In genomic region chr5:96130683-96131082, GRCm38 (mm10) we compare ENCODE assay signal across 27 mouse cellular contexts.
"Had no signal": no experiment of that assay in that cellular context is flagged by ENCODE, and none has a peak within 500 bp of the region (broad histone marks: within the 10 kb centered on the region; RNA-seq: fewer than 3 reads in every experiment).

No protein-coding gene starts in this region.

- H3K4me2 ChIP-seq: embryonic facial prominence, embryonic 12.5 days; embryonic facial prominence, embryonic 13.5 days; embryonic facial prominence, embryonic 15.5 days; forebrain, embryonic 12.5 days; forebrain, embryonic 13.5 days; forebrain, embryonic 15.5 days had no signal

- H3K4me3 ChIP-seq: embryonic facial prominence, embryonic 10.5 days; embryonic facial prominence, embryonic 12.5 days; embryonic facial prominence, embryonic 13.5 days; embryonic facial prominence, embryonic 15.5 days; erythroblast, embryonic 14.5 days; forebrain, embryonic 10.5 days; forebrain, embryonic 12.5 days; forebrain, embryonic 13.5 days; forebrain, embryonic 15.5 days; gastrocnemius, adult 2 months; heart, adult 2 months had no signal

- DNase-seq: cerebellum, adult 8-10 months; cerebellum, adult 9-10 months; cerebellum, adult 9-11 months; cerebellum, postnatal 10 days; cerebellum, postnatal 14 days; cerebellum, postnatal 25 days; cerebellum, postnatal 36 days; embryo, embryonic 11 days; forebrain, postnatal 0 days; gastrocnemius, adult 2 months; gastrocnemius, postnatal 10 days; gastrocnemius, postnatal 14 days; gastrocnemius, postnatal 25 days; gastrocnemius, postnatal 36 days; heart, adult 18-20 months; heart, adult 2 months had no signal

- H3K36me3 ChIP-seq: forebrain, embryonic 12.5 days had no signal

- ATAC-seq: forebrain, embryonic 13.5 days; forebrain, embryonic 14.5 days; forebrain, embryonic 15.5 days; forebrain, embryonic 16.5 days; forebrain, postnatal 0 days had no signal

- H3K4me1 ChIP-seq: embryonic facial prominence, embryonic 10.5 days; embryonic facial prominence, embryonic 12.5 days; embryonic facial prominence, embryonic 13.5 days; forebrain, embryonic 10.5 days; forebrain, embryonic 12.5 days; forebrain, embryonic 13.5 days; forebrain, embryonic 15.5 days had no signal

- H3K9ac ChIP-seq: embryonic facial prominence, embryonic 12.5 days; embryonic facial prominence, embryonic 13.5 days; embryonic facial prominence, embryonic 15.5 days; forebrain, embryonic 12.5 days; forebrain, embryonic 13.5 days; forebrain, embryonic 15.5 days; forebrain, postnatal 0 days had no signal

- H3K27me3 ChIP-seq: embryonic facial prominence, embryonic 12.5 days; embryonic facial prominence, embryonic 13.5 days; embryonic facial prominence, embryonic 15.5 days; forebrain, embryonic 12.5 days; forebrain, embryonic 13.5 days; forebrain, embryonic 15.5 days had no signal

- H3K27ac ChIP-seq: embryonic facial prominence, embryonic 10.5 days; embryonic facial prominence, embryonic 12.5 days; embryonic facial prominence, embryonic 13.5 days; embryonic facial prominence, embryonic 15.5 days; forebrain, embryonic 10.5 days; forebrain, embryonic 12.5 days; forebrain, embryonic 13.5 days; forebrain, embryonic 15.5 days; gastrocnemius, adult 2 months; heart, adult 2 months had no signal

- H3K9me3 ChIP-seq: embryonic facial prominence, embryonic 10.5 days; embryonic facial prominence, embryonic 12.5 days; embryonic facial prominence, embryonic 13.5 days; embryonic facial prominence, embryonic 15.5 days; forebrain, embryonic 10.5 days; forebrain, embryonic 12.5 days; forebrain, embryonic 13.5 days; forebrain, embryonic 15.5 days had no signal
